Mouse (Mus musculus): ENCODE data around the gene Jag1. TPM values are rescaled to one million over a fixed set of nuclear protein-coding genes. Genes with fewer than 3 reads are reported as not detected.

Gene Jag1
- total and polyA plus RNA-seq, 2 experiments from 2014 or later: 6.8 to 11.3 TPM

GRCm38 (mm10) chr2:137110214-137110898 lies 6.1 kb downstream of the Jag1 start:
- Histone ChIP-seq H3K27me3 (ENCODE audit: control insufficient read depth, insufficient read depth, low read length) (no peaks in the 10 kb centered on the region), H3K9me3 (replicated peaks; ENCODE audit: control insufficient read depth, low read length) (no peaks in the 10 kb centered on the region), H3K4me1 (ENCODE audit: control insufficient read depth, insufficient read depth) (peaks cover 34% of the 10 kb centered on the region), H3K4me3 (ENCODE audit: low read depth, low read length) (no peak overlapping the region), H3K27ac (ENCODE audit: low read depth) (no peak overlapping the region), H3K4me2 (ENCODE audit: low read depth, low read length) (no peak overlapping the region), H3K9ac (replicated peaks; ENCODE audit: low read depth, low read length) (no peak overlapping the region), H3K36me3 (replicated peaks; ENCODE audit: control insufficient read depth, insufficient read depth, low read length) (0 out of 2 replicates have a peak, but pooled peaks cover 7% of the 10 kb centered on the region)
- WGBS: 52% methylated on average over 4 of the region's 4 CpGs
- no peak for ATAC-seq (ENCODE audit: insufficient read depth, low read depth)
- DNase-seq (ENCODE audit: low spot score): no peak
- TF ChIP-seq EP300 (IDR thresholded peaks at IDR 0.05; ENCODE audit: low read depth): no peak
- TF ChIP-seq CTCF (IDR thresholded peaks at IDR 0.05; ENCODE audit: low read depth): no peak

GRCm38 (mm10) chr2:137109321-137110213 lies 6.9 kb downstream of the Jag1 start:
- H3K4me3 ChIP-seq (ENCODE audit: low read depth, low read length): no peak overlapping the region
- WGBS: 56% methylated on average over 15 of the region's 15 CpGs
- H3K9me3 ChIP-seq (replicated peaks; ENCODE audit: control insufficient read depth, low read length): no peaks in the 10 kb centered on the region
- no peak for DNase-seq (ENCODE audit: low spot score)
- no peak overlapping the region for H3K27ac ChIP-seq (ENCODE audit: low read depth)
- H3K27me3 ChIP-seq (ENCODE audit: control insufficient read depth, insufficient read depth, low read length): no peaks in the 10 kb centered on the region
- H3K36me3 ChIP-seq (replicated peaks; ENCODE audit: control insufficient read depth, insufficient read depth, low read length): 0 out of 2 replicates have a peak, but pooled peaks cover 12% of the 10 kb centered on the region
- ATAC-seq (ENCODE audit: insufficient read depth, low read depth): no peak
- TF ChIP-seq EP300 (IDR thresholded peaks at IDR 0.05; ENCODE audit: low read depth) (peak; percentile 36; the same call in 1 of the 2 replicates), CTCF (IDR thresholded peaks at IDR 0.05; ENCODE audit: low read depth) (no peak)
- no peak overlapping the region for H3K4me2 ChIP-seq (ENCODE audit: low read depth, low read length)
- H3K9ac ChIP-seq (replicated peaks; ENCODE audit: low read depth, low read length): no peak overlapping the region
- peaks cover 34% of the 10 kb centered on the region for H3K4me1 ChIP-seq (ENCODE audit: control insufficient read depth, insufficient read depth)

GRCm38 (mm10) chr2:137107946-137108345 lies 8.5 kb downstream of the Jag1 start:
- DNase-seq (ENCODE audit: low spot score) (peak; percentile 30), ATAC-seq (ENCODE audit: insufficient read depth, low read depth) (no peak)
- 19% methylated on average over 8 of the region's 8 CpGs for WGBS
- Histone ChIP-seq H3K4me1 (ENCODE audit: control insufficient read depth, insufficient read depth) (peaks cover 28% of the 10 kb centered on the region), H3K36me3 (replicated peaks; ENCODE audit: control insufficient read depth, insufficient read depth, low read length) (peaks cover 21% of the 10 kb centered on the region; the same call in 1 of the 2 replicates), H3K9me3 (replicated peaks; ENCODE audit: control insufficient read depth, low read length) (no peaks in the 10 kb centered on the region), H3K27ac (ENCODE audit: low read depth) (peak overlapping the region; percentile 36), H3K27me3 (ENCODE audit: control insufficient read depth, insufficient read depth, low read length) (no peaks in the 10 kb centered on the region), H3K9ac (replicated peaks; ENCODE audit: low read depth, low read length) (no peak overlapping the region), H3K4me2 (ENCODE audit: low read depth, low read length) (peak overlapping the region; percentile 48), H3K4me3 (ENCODE audit: low read depth, low read length) (no peak overlapping the region)
- no peak for TF ChIP-seq CTCF (IDR thresholded peaks at IDR 0.05; ENCODE audit: low read depth)
- no peak for TF ChIP-seq EP300 (IDR thresholded peaks at IDR 0.05; ENCODE audit: low read depth)

- TF ChIP-seq CTCF (IDR thresholded peaks at IDR 0.05; ENCODE audit: low read depth) (no peak), EP300 (IDR thresholded peaks at IDR 0.05; ENCODE audit: low read depth) (no peak)
- ATAC-seq (ENCODE audit: insufficient read depth, low read depth) (no peak), DNase-seq (ENCODE audit: low spot score) (no peak)
- Histone ChIP-seq H3K4me1 (ENCODE audit: control insufficient read depth, insufficient read depth) (peaks cover 28% of the 10 kb centered on the region), H3K27me3 (ENCODE audit: control insufficient read depth, insufficient read depth, low read length) (no peaks in the 10 kb centered on the region), H3K4me3 (ENCODE audit: low read depth, low read length) (no peak overlapping the region), H3K9me3 (replicated peaks; ENCODE audit: control insufficient read depth, low read length) (no peaks in the 10 kb centered on the region), H3K4me2 (ENCODE audit: low read depth, low read length) (no peak overlapping the region), H3K36me3 (replicated peaks; ENCODE audit: control insufficient read depth, insufficient read depth, low read length) (peaks cover 23% of the 10 kb centered on the region; the same call in 1 of the 2 replicates), H3K27ac (ENCODE audit: low read depth) (no peak overlapping the region), H3K9ac (replicated peaks; ENCODE audit: low read depth, low read length) (no peak overlapping the region)
- 89% methylated on average over 4 of the region's 4 CpGs for WGBS
These were observed 9.2 kb downstream of the Jag1 start for GRCm38 (mm10) chr2:137107203-137107602.

- H3K4me2 ChIP-seq (ENCODE audit: low read depth, low read length): no peak overlapping the region
- H3K27me3 ChIP-seq (ENCODE audit: control insufficient read depth, insufficient read depth, low read length): no peaks in the 10 kb centered on the region
- no peaks in the 10 kb centered on the region for H3K9me3 ChIP-seq (replicated peaks; ENCODE audit: control insufficient read depth, low read length)
- no peaks in the 10 kb centered on the region for H3K4me1 ChIP-seq (ENCODE audit: control insufficient read depth, insufficient read depth)
- ATAC-seq (ENCODE audit: insufficient read depth, low read depth): peak; percentile 44
- WGBS: 48% methylated on average over 5 of the region's 5 CpGs
- H3K36me3 ChIP-seq (replicated peaks; ENCODE audit: control insufficient read depth, insufficient read depth, low read length): peaks cover 26% of the 10 kb centered on the region
- H3K4me3 ChIP-seq (ENCODE audit: low read depth, low read length): no peak overlapping the region
- TF ChIP-seq EP300 (IDR thresholded peaks at IDR 0.05; ENCODE audit: low read depth) (no peak), CTCF (IDR thresholded peaks at IDR 0.05; ENCODE audit: low read depth) (no peak)
- no peak overlapping the region for H3K27ac ChIP-seq (ENCODE audit: low read depth)
- DNase-seq (ENCODE audit: low spot score): no peak
- H3K9ac ChIP-seq (replicated peaks; ENCODE audit: low read depth, low read length): no peak overlapping the region
These were observed 15.4 kb downstream of the Jag1 start for GRCm38 (mm10) chr2:137101074-137101473.

Data from heart, postnatal 0 days (tissue).